Mouse (Mus musculus) lung, postnatal 10 days (tissue): Measurements from ENCODE around the gene Heca.
"Not testable (repeated sequence)": the region's sequence is repeated elsewhere in the genome, so short reads cannot be mapped to it uniquely, and the experiment has no call there.

ENCODE experiments used
- DNase-seq: peaks from one replicate; pipeline ENCODE4 v3.0.0; 2021

Gene Heca

GRCm38 (mm10) chr10:17880038-17880437, 67.8 kb downstream of the Heca start:
- no peak for DNase-seq

DNA sequence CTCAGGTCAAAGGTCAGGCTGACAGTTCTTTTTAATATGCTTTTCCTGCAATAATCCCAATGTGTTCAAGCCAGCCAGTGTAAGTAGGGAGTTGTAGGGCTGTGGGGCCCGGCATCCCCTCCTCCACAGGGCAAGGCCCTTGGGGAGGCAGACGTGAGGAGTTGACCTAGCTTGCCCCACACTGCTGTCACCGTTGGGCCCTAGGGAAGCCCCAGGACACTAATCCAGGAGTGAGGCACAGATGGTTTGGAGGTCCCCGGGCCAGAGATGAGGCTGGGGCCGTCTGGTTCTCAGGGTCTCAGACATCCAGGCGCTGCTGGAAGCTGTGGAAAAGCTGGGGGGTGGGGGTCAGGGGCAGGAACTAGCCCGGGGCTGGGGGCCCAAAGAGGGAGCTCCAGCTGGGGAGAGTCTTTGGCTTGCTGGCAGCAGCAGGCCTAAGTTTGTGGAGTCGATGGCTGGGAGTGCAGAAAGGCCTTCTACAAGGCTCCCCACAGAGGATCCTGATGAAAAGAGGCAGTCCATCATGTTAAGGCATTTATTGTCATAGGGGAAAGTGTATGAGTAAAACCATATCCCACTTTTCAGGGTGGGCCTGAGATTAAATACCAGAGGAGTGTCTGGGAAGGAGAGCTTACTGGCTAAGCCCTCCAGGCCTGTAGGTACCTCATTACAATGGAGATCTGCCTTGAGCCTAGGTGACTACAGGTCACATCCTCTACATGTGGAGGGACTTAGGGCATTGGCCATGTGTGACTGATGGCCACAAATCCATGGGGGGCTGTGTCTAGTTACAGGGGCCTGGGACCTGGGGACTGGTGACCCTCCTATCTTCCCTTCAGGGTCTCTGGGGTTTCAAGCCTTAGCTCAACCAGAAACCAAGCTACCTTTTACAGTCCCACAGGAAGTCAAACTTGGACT, 69.6 kb downstream of the Heca start:
- no peak for DNase-seq

DNA sequence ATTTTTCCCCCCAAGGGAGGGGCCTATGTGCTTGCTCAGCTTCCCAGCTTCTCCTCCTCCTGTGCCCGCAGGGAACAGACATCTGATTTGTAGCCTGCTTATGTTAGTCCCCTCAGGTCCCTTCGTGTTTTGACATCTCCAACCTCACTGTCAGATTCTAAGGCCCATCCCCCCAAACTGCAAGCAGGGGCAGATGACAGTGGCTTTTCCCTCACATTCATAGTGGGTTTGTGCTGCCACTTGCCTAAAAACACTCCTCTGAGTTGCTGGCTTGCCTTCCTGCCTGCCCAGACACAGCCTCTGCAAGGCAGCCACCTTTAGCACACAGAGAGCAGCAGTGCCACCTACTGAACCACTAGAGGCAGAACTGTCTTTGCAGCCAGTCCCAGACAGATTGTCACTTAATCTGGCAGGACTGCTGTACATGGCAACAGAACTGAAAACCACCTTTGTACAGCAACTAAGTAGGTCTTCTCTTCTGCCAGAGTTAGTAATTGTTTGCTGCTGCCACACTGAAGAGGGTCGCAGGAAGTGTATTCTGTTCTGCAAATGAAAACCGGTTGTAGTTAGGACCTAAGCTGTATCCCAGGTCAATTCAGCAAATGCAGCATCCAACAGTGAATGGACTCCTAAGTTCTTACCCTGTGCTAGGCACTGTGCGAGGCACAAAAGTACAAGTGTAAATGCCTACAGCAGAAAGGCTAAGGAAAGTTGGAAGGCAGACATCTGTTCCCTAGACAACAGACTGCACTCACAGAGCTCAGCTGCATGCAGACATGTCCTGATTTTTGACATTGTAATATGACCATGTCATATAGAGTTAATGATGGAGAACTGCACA, 77.8 kb downstream of the Heca start:
- DNase-seq = peak; percentile 75

DNA sequence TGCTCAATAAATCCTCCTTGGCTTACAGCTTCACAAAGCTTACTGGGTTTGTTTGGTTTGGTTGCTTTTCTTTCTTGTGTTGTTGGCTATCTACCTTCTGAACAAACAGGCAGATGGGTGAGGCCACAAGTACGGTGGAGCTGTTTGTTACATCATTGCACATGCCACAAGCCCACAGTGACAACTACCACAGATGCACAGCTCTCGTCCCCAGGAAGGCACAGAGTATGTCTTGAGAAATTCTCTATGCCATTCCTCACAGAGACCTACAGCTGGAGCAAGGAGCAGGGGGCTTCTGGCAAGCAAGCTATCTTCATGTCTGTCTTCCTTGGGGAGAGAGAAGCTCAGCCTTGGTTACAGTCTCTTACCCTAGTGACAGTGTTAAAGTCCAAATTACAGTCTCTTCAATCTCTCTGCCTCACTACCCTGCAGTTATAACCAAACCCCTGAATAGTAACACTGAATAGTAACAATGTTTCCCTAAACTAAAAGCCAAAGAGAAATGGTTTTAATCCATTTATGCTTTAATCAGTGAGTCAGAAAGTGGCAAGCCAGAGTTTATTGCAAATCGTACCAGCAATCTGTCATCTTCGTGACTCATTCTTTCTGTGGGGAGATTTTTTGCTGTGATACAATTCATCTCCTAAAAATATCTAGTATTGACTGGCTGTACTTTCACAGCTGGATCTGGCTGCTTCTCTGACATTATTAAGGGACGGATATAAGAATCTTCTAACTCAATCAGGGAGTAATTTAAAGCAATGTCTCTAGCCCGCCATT, 87.0 kb downstream of the Heca start:
- DNase-seq = no peak

- DNase-seq = no peak
These were observed 90.1 kb downstream of the Heca start for GRCm38 (mm10) chr10:17857647-17858261.

- DNase-seq = no peak
These were observed 102.9 kb downstream of the Heca start for GRCm38 (mm10) chr10:17844781-17845537.

DNA sequence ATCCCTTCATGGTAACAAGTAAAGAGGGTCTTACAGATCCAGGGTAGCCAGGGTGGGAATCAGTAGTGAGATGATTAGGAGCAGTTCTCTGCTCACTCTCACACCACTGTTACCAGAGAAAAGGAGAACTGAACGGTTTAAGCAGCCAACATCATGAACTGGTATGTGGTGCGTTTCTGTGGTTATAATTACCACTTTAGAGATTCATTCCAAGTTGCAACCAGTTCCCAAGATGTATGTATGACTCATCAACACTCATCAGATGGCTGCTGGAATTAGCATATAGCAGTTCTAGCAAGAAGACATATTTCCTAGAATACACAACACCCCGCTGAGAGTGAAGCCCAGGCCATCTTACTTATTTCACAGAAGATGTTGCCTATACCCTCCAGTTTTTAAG, 105.8 kb downstream of the Heca start:
- DNase-seq = no peak

DNA sequence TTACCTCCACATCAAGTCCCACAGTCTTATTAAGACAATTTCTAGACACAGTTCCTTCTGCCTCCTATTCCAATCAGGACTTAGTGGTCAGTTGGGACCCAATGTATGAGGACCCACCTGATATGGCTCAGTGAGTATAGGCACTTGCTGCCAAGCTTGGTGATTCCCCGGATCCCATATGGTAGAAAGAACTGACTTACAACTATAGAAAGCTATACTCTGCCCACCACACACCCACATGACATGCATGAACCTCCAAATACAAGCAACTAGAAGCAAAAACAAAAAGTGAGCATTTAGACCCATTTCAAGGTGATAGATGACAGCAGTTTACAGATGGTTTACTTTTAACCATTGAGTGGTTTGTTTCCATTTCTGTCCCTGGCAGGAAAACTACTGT, 111.6 kb downstream of the Heca start:
- no peak for DNase-seq

DNA sequence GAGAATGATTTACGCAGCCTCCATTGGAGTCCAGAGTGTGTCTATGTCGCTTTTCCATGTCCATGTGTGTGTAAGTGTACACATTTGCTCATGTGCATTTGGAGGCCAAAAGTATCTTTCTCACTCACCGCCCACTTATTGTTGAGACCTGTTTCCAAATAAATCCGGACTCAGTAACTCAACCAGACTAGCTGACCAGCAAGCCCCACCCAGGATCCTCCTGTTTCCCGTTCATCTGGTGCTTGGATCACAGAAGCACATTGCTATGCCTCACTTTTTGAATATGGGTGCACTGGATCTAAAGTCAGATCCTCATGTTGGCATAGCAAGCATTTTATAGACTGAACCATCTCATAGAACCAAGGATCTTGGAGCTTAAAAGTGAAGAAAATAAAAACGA, 112.8 kb downstream of the Heca start:
- DNase-seq = no peak

- DNase-seq = no peak
These were observed 116.8 kb downstream of the Heca start for GRCm38 (mm10) chr10:17831041-17831440.

- no peak for DNase-seq
These were observed 118.7 kb downstream of the Heca start for GRCm38 (mm10) chr10:17829205-17829604.

- DNase-seq = no peak
These were observed 120.5 kb downstream of the Heca start for GRCm38 (mm10) chr10:17827391-17827790.

GRCm38 (mm10) chr10:17820422-17820821, 127.4 kb downstream of the Heca start:
- DNase-seq = not testable (repeated sequence)
